Mouse (Mus musculus): ENCODE measurements around the gene Fkbp10. TPM values are rescaled to one million over a fixed set of nuclear protein-coding genes. Genes with fewer than 3 reads are reported as not detected.
A peak's percentile ranks its signal among the peaks of the same experiment; 100 is the strongest.

Gene Fkbp10
- polyA plus RNA-seq (2015; fragmentation: Nextera tagmentation; extraction: Ambion mirVana) = 15.5 and 16.3 TPM in 2 replicates

- Histone ChIP-seq H3K36me3 (ENCODE audit: poor library complexity, severe bottlenecking) (no peaks in the 10 kb centered on the region), H3K27ac (0 out of 2 replicates have a peak within 1 kb of the TSS, but pooled peaks have one; percentile 27), H3K4me3 (peak within 1 kb of the TSS; percentile 55), H3K9me3 (replicated peaks) (no peaks in the 10 kb centered on the region), H3K27me3 (peaks cover 34% of the 10 kb centered on the region), H3K4me2 (peak within 1 kb of the TSS; percentile 67), H3K9ac (peak within 1 kb of the TSS; percentile 74), H3K4me1 (peaks cover 33% of the 10 kb centered on the region)
- WGBS = under 1% methylated on average over 31 of the region's 31 CpGs
- peak; percentile 37; the same call in 1 of the 2 replicates for ATAC-seq
Measured at GRCm38 (mm10) chr11:100414914-100415822, at the start of gene Fkbp10. TSS of gene Fkbp10 (plus strand) at chr11:100415697.

DNA sequence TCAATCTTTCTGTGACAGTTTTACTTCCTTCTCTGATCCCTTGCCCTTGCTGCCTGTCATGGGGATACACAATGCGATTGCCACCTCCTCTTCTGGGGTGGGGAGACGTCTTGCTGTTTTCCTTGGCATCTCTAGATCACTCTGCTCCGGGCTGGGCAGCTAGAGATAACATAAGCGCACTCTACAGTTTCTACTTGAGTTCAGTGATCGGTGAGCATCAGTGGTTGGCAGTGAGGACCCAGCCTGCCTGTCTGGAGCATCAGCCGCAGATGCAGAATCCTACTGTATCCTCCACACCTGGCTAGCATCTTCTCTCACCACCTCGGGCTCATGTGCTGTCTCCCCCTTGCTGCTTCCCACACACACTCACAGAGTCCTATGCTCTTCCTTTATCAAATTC, 46.4 kb upstream of the Fkbp10 start:
- Histone ChIP-seq H3K27ac (no peak overlapping the region), H3K4me2 (no peak overlapping the region), H3K36me3 (ENCODE audit: poor library complexity, severe bottlenecking) (peaks cover 25% of the 10 kb centered on the region), H3K4me1 (0 out of 2 replicates have a peak, but pooled peaks cover 2% of the 10 kb centered on the region), H3K27me3 (no peaks in the 10 kb centered on the region), H3K9ac (no peak overlapping the region), H3K9me3 (replicated peaks) (no peaks in the 10 kb centered on the region), H3K4me3 (no peak overlapping the region)
- 89% methylated on average over 7 of the region's 7 CpGs for WGBS
- no peak for ATAC-seq

DNA sequence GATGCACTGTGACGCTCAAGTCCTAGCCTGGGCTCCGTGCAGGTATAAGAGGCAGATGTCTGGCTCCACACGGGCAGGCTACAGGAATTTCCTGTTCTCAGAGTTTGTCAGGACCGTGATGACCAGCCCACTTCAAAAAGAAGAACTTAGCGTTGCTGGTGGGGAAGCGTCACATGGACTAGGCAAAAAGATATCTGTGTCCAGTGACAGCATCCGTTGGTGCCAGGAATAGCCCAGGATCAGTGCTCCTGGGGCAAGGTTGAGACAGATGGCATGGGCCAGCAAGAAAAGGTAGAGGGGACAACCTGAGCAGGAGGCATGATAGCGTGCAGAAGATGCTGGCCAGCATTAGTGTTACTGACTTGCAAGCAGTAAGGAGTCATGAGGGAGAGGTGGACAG, 45.7 kb upstream of the Fkbp10 start:
- Histone ChIP-seq H3K9ac (no peak overlapping the region), H3K36me3 (ENCODE audit: poor library complexity, severe bottlenecking) (peaks cover 29% of the 10 kb centered on the region), H3K4me1 (0 out of 2 replicates have a peak, but pooled peaks cover 2% of the 10 kb centered on the region), H3K27me3 (no peaks in the 10 kb centered on the region), H3K9me3 (replicated peaks) (no peaks in the 10 kb centered on the region), H3K27ac (no peak overlapping the region), H3K4me3 (no peak overlapping the region), H3K4me2 (no peak overlapping the region)
- no peak for ATAC-seq
- WGBS = 89% methylated on average over 8 of the region's 8 CpGs

DNA sequence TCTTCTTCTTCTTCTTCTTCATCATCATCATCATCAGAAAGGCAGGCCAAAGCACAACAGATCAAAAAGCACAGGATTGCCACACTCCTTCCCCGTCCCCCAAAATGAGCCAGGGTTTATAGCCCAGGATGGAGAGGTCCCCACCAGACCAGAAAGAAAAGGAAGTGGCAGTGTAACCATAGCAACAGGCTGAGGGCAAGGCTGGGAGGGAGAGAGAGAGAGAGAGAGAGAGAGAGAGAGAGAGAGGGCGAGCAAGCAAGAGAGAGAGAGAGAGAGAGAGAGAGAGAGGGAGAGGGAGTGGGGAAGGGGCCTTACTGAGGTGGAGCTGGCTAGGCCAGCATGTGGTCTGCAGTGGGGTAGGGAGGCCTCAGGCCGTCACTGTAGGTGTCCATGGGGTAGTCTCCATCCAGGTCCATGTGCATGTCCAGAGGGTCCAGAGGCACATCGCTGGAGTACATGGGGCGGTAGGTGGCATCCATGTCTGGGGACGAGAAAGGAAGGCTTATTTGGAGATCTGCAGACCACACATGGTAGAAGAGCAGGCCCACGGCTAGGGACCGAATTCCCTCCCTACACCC, 43.4 kb upstream of the Fkbp10 start:
- no peaks in the 10 kb centered on the region for H3K27me3 ChIP-seq
- H3K9me3 ChIP-seq (replicated peaks) = no peaks in the 10 kb centered on the region
- no peak overlapping the region for H3K4me3 ChIP-seq
- ATAC-seq = no peak
- WGBS = 66% methylated on average over 7 of the region's 8 CpGs
- no peak overlapping the region for H3K9ac ChIP-seq
- H3K4me1 ChIP-seq = 0 out of 2 replicates have a peak, but pooled peaks cover 2% of the 10 kb centered on the region
- H3K36me3 ChIP-seq (ENCODE audit: poor library complexity, severe bottlenecking) = peaks cover 42% of the 10 kb centered on the region
- no peak overlapping the region for H3K4me2 ChIP-seq
- H3K27ac ChIP-seq = no peak overlapping the region

DNA sequence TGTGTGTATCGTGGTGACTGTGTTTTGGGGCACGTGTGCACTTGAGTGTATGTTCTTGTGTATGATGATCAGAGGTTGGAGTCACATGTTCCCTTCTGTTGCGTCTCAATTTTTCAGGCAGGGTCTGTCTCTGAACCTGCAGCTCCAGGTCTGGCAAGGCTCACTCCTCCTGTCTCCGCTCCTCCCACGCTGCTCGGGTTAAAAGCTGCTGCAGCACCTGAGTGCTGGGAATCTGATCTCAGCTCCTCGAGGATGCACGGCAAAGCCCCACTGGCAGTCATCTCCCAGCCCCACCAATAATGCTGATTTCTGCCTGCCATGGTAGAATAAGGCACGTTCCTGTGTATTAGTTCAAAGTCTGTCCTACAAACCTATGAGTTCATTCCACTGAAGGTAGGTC, 40.4 kb upstream of the Fkbp10 start:
- H3K4me3 ChIP-seq = no peak overlapping the region
- ATAC-seq = no peak
- H3K4me1 ChIP-seq = 0 out of 2 replicates have a peak, but pooled peaks cover 2% of the 10 kb centered on the region
- H3K27me3 ChIP-seq = no peaks in the 10 kb centered on the region
- H3K27ac ChIP-seq = no peak overlapping the region
- no peak overlapping the region for H3K9ac ChIP-seq
- no peaks in the 10 kb centered on the region for H3K9me3 ChIP-seq (replicated peaks)
- WGBS = 92% methylated on average over 9 of the region's 9 CpGs
- H3K4me2 ChIP-seq = no peak overlapping the region
- peaks cover 62% of the 10 kb centered on the region for H3K36me3 ChIP-seq (ENCODE audit: poor library complexity, severe bottlenecking)

- WGBS = 83% methylated on average over 4 of the region's 4 CpGs
- Histone ChIP-seq H3K9ac (no peak overlapping the region), H3K4me1 (0 out of 2 replicates have a peak, but pooled peaks cover 2% of the 10 kb centered on the region), H3K36me3 (ENCODE audit: poor library complexity, severe bottlenecking) (peaks cover 68% of the 10 kb centered on the region), H3K4me3 (no peak overlapping the region), H3K9me3 (replicated peaks) (no peaks in the 10 kb centered on the region), H3K27ac (no peak overlapping the region), H3K4me2 (no peak overlapping the region), H3K27me3 (no peaks in the 10 kb centered on the region)
- no peak for ATAC-seq
Measured at GRCm38 (mm10) chr11:100376005-100376404, 39.5 kb upstream of the Fkbp10 start.

GRCm38 (mm10) chr11:100376746-100377389, 38.6 kb upstream of the Fkbp10 start:
- H3K36me3 ChIP-seq (ENCODE audit: poor library complexity, severe bottlenecking) = peaks cover 72% of the 10 kb centered on the region
- 91% methylated on average over 21 of the region's 21 CpGs for WGBS
- 0 out of 2 replicates have a peak, but pooled peaks cover 2% of the 10 kb centered on the region for H3K4me1 ChIP-seq
- no peak overlapping the region for H3K4me2 ChIP-seq
- ATAC-seq = no peak
- H3K4me3 ChIP-seq = no peak overlapping the region
- no peaks in the 10 kb centered on the region for H3K27me3 ChIP-seq
- H3K9me3 ChIP-seq (replicated peaks) = no peaks in the 10 kb centered on the region
- no peak overlapping the region for H3K27ac ChIP-seq
- no peak overlapping the region for H3K9ac ChIP-seq

DNA sequence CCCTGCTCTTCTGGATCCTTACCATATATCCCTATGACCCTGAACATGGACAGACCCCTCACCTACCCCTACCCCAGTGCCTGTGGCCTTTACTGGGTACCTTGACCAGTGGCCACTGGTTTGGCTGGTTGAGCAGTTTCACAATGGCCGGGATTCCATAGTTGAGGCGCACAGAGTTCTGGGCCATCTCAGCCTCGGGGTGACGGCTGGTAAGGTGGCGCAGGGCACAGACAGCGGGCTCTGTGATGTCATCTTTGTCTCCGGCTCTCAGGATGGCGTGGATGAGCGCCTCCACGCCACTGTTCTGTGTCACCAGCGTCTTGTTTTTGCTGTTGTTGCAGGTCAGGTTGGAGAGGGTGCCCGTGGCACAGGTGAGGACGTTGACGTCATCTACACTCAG, 37.5 kb upstream of the Fkbp10 start:
- Histone ChIP-seq H3K36me3 (ENCODE audit: poor library complexity, severe bottlenecking) (peaks cover 76% of the 10 kb centered on the region), H3K4me1 (no peaks in the 10 kb centered on the region)
- WGBS = 96% methylated on average over 14 of the region's 14 CpGs

GRCm38 (mm10) chr11:100378446-100378845, 37.1 kb upstream of the Fkbp10 start:
- Histone ChIP-seq H3K4me2 (no peak overlapping the region), H3K27me3 (no peaks in the 10 kb centered on the region), H3K4me3 (no peak overlapping the region), H3K27ac (no peak overlapping the region), H3K9me3 (replicated peaks) (no peaks in the 10 kb centered on the region), H3K36me3 (ENCODE audit: poor library complexity, severe bottlenecking) (peaks cover 79% of the 10 kb centered on the region), H3K4me1 (no peaks in the 10 kb centered on the region), H3K9ac (no peak overlapping the region)
- no peak for ATAC-seq
- 84% methylated on average over 5 of the region's 5 CpGs for WGBS

More for the DNA sequence above, 37.5 kb upstream of the Fkbp10 start:
- Histone ChIP-seq H3K9me3 (replicated peaks) (no peaks in the 10 kb centered on the region), H3K4me3 (no peak overlapping the region), H3K9ac (no peak overlapping the region), H3K27me3 (no peaks in the 10 kb centered on the region), H3K27ac (no peak overlapping the region), H3K4me2 (no peak overlapping the region)
- no peak for ATAC-seq

DNA sequence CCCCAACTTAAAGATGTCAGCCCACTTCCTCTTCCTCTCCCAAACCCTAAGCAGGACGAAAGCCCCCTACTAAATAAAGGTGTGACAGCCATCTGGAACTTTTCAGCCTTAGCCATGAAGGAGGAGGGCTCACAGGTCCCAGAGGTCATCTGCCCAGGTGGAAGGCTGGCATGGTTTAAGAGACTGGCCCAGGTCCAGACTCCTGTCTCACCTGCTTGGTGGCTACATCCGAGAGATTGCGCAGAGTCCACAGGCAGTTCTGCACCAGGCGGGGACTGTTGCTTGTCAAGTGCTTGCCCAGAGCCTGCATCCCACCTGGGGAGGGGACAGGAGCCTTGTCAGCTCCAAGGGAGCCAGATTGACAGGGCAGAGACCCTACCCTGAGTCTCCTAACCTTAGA, 36.2 kb upstream of the Fkbp10 start:
- Histone ChIP-seq H3K9me3 (replicated peaks) (no peaks in the 10 kb centered on the region), H3K27me3 (no peaks in the 10 kb centered on the region), H3K4me2 (no peak overlapping the region), H3K4me3 (no peak overlapping the region), H3K4me1 (no peaks in the 10 kb centered on the region), H3K27ac (no peak overlapping the region), H3K36me3 (ENCODE audit: poor library complexity, severe bottlenecking) (peaks cover 78% of the 10 kb centered on the region), H3K9ac (no peak overlapping the region)
- WGBS = 95% methylated on average over 4 of the region's 4 CpGs
- no peak for ATAC-seq

- Histone ChIP-seq H3K4me1 (no peaks in the 10 kb centered on the region), H3K4me2 (no peak overlapping the region), H3K9me3 (replicated peaks) (no peaks in the 10 kb centered on the region), H3K36me3 (ENCODE audit: poor library complexity, severe bottlenecking) (peaks cover 71% of the 10 kb centered on the region), H3K27ac (no peak overlapping the region), H3K9ac (no peak overlapping the region), H3K4me3 (no peak overlapping the region), H3K27me3 (no peaks in the 10 kb centered on the region)
- 82% methylated on average over 6 of the region's 6 CpGs for WGBS
- ATAC-seq = no peak
Measured at GRCm38 (mm10) chr11:100382682-100383081, 32.8 kb upstream of the Fkbp10 start.

DNA sequence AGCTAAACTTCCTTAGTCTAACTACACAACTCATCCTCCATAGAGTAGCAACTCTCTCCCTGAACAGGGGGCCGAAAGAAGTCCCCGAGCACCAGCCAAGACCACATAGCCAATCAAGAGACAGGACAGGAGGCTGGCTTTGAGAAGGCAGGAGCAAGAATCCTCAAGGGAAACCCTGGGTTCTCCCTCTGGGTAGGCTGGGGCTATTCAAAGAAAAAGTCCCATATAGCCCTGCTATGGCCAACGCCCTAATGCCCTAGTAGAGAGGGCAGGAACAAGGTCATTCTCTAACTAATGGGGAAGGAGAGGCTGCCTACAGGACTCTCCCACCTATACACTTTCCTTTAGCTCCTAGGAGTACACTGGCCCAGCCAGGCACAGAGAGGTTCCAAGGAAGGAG, 30.5 kb upstream of the Fkbp10 start:
- H3K4me2 ChIP-seq = no peak overlapping the region
- peaks cover 53% of the 10 kb centered on the region for H3K36me3 ChIP-seq (ENCODE audit: poor library complexity, severe bottlenecking)
- H3K27me3 ChIP-seq = no peaks in the 10 kb centered on the region
- no peak overlapping the region for H3K4me3 ChIP-seq
- peaks cover 2% of the 10 kb centered on the region; the same call in 1 of the 2 replicates for H3K4me1 ChIP-seq
- H3K9ac ChIP-seq = no peak overlapping the region
- H3K9me3 ChIP-seq (replicated peaks) = no peaks in the 10 kb centered on the region
- no peak overlapping the region for H3K27ac ChIP-seq
- WGBS = 87% methylated on average over 3 of the region's 3 CpGs
- ATAC-seq = no peak
